Mouse (Mus musculus): Measurements from ENCODE around the gene Slc25a21. TPM values are rescaled to one million over a fixed set of nuclear protein-coding genes. Genes with fewer than 3 reads are reported as not detected.

Slc25a21 gene
- polyA plus RNA-seq, 1 experiment from 2014 or later, result 1.2 TPM

DNA sequence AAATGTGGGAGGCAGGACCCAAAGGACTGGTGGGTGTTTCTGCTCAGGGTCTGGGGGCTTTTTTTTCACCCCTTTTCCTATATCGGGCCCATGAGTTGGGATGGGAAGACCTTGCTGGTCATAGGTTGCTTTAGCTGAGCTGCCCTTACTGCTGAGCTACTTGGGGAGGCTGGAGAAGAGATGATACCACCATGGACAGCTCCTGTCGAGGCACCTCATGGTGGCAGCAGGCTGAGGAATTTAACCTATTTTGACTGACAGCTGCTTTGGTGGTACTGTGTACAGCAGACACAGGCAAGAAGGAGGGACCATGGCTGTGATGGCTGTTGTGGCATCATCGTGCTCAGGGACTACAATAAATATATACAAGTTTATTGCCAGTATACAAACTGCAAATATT lies 256.4 kb downstream of the Slc25a21 start:
- ATAC-seq (ENCODE audit: insufficient number of reproducible peaks, low FRiP score), result no peak
- H3K9me3 ChIP-seq (replicated peaks), result no peaks in the 10 kb centered on the region
- H3K4me2 ChIP-seq, result no peak overlapping the region
- no peak overlapping the region for H3K27ac ChIP-seq (ENCODE audit: poor library complexity, severe bottlenecking)
- H3K9ac ChIP-seq, result no peak overlapping the region
- no peak overlapping the region for H3K4me3 ChIP-seq
- no peaks in the 10 kb centered on the region for H3K4me1 ChIP-seq (replicated peaks)
- WGBS, result 63% methylated on average over 3 of the region's 3 CpGs
- no peaks in the 10 kb centered on the region for H3K36me3 ChIP-seq
- H3K27me3 ChIP-seq (replicated peaks), result no peaks in the 10 kb centered on the region

DNA sequence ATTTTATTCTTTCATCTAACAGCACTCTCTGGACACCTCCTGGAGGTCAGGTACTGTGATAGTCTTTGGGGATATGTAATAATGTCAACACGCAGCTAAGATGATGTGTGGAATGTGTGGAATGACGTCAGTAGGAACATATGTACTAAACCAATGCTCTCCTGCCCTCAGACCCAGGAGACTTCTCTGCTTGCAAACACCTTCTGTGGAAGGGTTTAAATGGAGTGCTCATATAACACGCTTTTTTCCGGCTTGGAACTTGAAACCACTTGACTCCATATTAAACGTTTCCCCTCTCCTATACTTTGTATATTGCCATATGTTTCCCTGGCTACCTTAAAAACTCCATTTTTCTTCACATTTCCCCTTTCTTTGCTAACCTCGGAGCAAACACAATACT lies 279.1 kb downstream of the Slc25a21 start:
- Histone ChIP-seq H3K27me3 (replicated peaks) (no peaks in the 10 kb centered on the region), H3K4me2 (no peak overlapping the region), H3K4me1 (replicated peaks) (no peaks in the 10 kb centered on the region), H3K9me3 (replicated peaks) (no peaks in the 10 kb centered on the region), H3K9ac (no peak overlapping the region), H3K4me3 (no peak overlapping the region), H3K36me3 (no peaks in the 10 kb centered on the region), H3K27ac (ENCODE audit: poor library complexity, severe bottlenecking) (no peak overlapping the region)
- WGBS, result 77% methylated on average over 6 of the region's 6 CpGs
- ATAC-seq (ENCODE audit: insufficient number of reproducible peaks, low FRiP score), result no peak

DNA sequence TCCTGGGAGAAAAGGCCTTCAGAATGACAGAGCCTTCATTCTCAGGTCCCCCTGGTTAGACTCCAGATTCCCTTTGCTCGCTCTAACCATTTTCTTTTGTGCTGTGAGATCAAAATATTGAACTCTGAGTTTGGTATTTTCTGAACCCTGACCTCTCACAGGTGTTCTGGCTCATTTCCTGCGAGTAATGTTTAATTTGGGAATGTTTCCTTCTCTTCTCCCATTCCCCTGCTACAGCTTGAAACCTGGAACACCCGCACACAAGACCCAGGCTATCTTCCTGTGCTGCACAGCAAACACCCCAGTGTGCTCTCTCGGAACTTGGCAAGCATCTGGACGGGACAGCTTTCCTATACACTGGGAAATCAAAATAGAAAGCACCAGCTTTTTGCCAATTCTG lies 290.8 kb downstream of the Slc25a21 start:
- no peak for ATAC-seq (ENCODE audit: insufficient number of reproducible peaks, low FRiP score)
- WGBS, result 80% methylated on average over 5 of the region's 5 CpGs

DNA sequence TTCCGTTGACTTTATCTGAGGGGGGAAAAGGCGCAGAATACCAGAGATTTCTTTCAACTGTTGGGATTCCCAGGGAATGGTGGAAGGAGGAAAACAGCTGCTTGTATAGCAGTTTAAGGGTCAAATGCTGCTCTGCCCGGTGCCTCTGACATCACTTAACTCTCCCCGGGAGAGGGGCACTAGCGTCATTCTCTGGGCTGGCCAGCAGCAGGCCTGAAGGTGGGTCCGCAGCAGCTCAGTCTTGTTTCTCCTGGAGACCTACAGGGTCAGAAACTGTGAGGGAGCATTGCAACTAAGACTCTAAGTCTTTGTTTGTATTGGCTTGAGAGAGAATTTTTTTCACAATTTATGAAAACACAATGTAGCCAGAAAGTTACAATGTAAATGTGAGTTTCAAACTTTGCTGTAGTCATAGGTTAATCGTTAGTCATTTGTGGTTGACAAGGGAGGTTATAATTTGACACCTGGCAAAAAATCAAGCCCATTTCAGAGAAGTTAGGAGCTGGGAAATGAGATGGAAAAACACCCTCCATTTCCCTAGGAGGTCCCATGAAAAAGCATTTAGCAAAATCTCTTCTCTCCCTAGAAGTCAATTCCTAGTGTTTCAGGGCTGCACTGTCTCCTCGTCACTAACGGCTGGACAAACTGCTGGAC lies 291.5 kb downstream of the Slc25a21 start:
- H3K27me3 ChIP-seq (replicated peaks), result no peaks in the 10 kb centered on the region
- no peak for ATAC-seq (ENCODE audit: insufficient number of reproducible peaks, low FRiP score)
- no peaks in the 10 kb centered on the region for H3K9me3 ChIP-seq (replicated peaks)
- no peak overlapping the region for H3K4me2 ChIP-seq
- no peaks in the 10 kb centered on the region for H3K36me3 ChIP-seq
- no peak overlapping the region for H3K4me3 ChIP-seq
- no peaks in the 10 kb centered on the region for H3K4me1 ChIP-seq (replicated peaks)
- 42% methylated on average over 9 of the region's 9 CpGs for WGBS
- H3K9ac ChIP-seq, result no peak overlapping the region
- H3K27ac ChIP-seq (ENCODE audit: poor library complexity, severe bottlenecking), result no peak overlapping the region

More for the DNA sequence above, 290.8 kb downstream of the Slc25a21 start:
- Histone ChIP-seq H3K9ac (no peak overlapping the region), H3K36me3 (no peaks in the 10 kb centered on the region), H3K27ac (ENCODE audit: poor library complexity, severe bottlenecking) (no peak overlapping the region), H3K27me3 (replicated peaks) (no peaks in the 10 kb centered on the region), H3K4me2 (no peak overlapping the region), H3K4me1 (replicated peaks) (no peaks in the 10 kb centered on the region), H3K9me3 (replicated peaks) (no peaks in the 10 kb centered on the region), H3K4me3 (no peak overlapping the region)

DNA sequence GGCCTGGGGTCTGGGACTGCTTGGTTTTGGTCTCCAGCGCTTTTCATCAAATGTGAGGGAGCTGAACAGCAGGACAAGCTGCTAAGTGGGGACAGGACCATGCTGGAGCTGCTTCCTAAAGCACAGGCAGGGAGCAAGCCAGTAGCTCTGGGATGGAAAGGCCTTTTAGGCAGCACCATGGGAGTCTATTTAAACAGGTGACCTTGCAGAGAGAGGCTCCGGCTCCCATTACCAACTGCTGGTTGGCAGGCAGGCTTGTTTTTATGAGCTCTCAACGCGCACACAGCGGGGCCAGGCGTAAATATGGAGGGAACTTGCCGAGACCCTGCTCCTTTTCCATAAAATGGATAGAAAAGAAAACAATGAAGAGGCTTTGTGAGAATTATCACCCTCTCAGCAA lies 292.1 kb downstream of the Slc25a21 start:
- H3K9me3 ChIP-seq (replicated peaks), result no peaks in the 10 kb centered on the region
- WGBS, result 53% methylated on average over 7 of the region's 7 CpGs
- H3K27ac ChIP-seq (ENCODE audit: poor library complexity, severe bottlenecking), result no peak overlapping the region
- no peaks in the 10 kb centered on the region for H3K36me3 ChIP-seq
- ATAC-seq (ENCODE audit: insufficient number of reproducible peaks, low FRiP score), result no peak
- H3K4me3 ChIP-seq, result no peak overlapping the region
- no peaks in the 10 kb centered on the region for H3K4me1 ChIP-seq (replicated peaks)
- no peaks in the 10 kb centered on the region for H3K27me3 ChIP-seq (replicated peaks)
- H3K4me2 ChIP-seq, result no peak overlapping the region
- H3K9ac ChIP-seq, result no peak overlapping the region

DNA sequence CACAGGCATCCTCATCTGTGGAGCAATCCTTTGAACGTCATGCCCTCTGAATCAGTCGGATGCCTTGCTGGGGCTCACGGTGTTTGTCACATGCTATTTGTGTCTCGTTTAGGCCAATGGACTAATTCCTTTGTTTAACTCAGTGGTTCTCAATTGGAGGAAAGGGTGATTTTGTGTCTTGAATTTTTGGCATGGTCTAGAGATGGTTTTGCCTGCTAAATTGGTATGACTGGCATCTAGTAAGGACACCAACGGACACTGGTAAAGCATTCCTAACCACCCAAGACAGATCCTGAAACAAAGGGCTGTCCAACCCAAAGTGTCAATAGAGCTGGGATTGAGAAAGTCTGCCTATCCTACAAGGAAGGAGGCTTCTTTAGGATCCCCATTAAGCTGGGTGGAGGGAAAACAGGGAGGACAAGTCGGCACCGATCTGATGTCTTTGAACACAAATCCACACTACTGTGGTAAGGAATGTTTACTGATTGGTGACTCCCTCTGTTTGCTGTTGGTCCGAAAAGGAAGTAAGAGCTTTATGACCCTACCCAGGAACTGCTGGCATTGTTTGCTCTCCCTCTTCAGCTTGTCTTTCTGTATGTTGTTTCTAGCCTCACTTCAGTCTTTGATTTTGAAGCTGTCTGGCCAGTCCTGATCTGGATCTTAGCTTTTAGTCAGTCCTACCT lies 294.4 kb downstream of the Slc25a21 start:
- Histone ChIP-seq H3K36me3 (no peaks in the 10 kb centered on the region), H3K27ac (ENCODE audit: poor library complexity, severe bottlenecking) (no peak overlapping the region), H3K27me3 (replicated peaks) (no peaks in the 10 kb centered on the region), H3K4me2 (no peak overlapping the region), H3K9me3 (replicated peaks) (no peaks in the 10 kb centered on the region), H3K4me3 (no peak overlapping the region), H3K4me1 (replicated peaks) (no peaks in the 10 kb centered on the region), H3K9ac (no peak overlapping the region)
- 80% methylated on average over 8 of the region's 8 CpGs for WGBS
- ATAC-seq (ENCODE audit: insufficient number of reproducible peaks, low FRiP score), result no peak

DNA sequence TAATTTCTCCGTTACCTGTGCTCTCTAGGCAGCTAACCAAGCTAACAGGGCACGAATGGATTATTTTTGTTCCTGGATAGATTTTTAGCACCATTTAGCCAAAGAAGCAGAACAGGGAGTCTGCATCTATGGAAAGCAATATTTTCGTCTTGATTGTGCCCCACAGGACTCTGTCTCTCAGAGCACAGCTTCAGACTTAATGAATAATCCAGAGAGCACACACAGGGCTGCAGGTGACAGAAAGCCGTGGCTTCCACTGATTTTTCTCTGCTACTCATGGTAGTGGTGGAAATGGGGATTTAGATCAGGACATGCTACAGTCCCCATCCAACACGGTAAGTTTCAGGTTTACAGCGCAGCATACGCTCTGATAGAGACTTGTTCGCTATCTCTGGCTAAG lies 299.3 kb downstream of the Slc25a21 start:
- H3K27me3 ChIP-seq (replicated peaks), result no peaks in the 10 kb centered on the region
- no peaks in the 10 kb centered on the region for H3K4me1 ChIP-seq (replicated peaks)
- ATAC-seq (ENCODE audit: insufficient number of reproducible peaks, low FRiP score), result no peak
- no peak overlapping the region for H3K4me3 ChIP-seq
- no peaks in the 10 kb centered on the region for H3K36me3 ChIP-seq
- no peak overlapping the region for H3K4me2 ChIP-seq
- WGBS, result 81% methylated on average over 8 of the region's 8 CpGs
- no peak overlapping the region for H3K9ac ChIP-seq
- no peaks in the 10 kb centered on the region for H3K9me3 ChIP-seq (replicated peaks)
- no peak overlapping the region for H3K27ac ChIP-seq (ENCODE audit: poor library complexity, severe bottlenecking)

DNA sequence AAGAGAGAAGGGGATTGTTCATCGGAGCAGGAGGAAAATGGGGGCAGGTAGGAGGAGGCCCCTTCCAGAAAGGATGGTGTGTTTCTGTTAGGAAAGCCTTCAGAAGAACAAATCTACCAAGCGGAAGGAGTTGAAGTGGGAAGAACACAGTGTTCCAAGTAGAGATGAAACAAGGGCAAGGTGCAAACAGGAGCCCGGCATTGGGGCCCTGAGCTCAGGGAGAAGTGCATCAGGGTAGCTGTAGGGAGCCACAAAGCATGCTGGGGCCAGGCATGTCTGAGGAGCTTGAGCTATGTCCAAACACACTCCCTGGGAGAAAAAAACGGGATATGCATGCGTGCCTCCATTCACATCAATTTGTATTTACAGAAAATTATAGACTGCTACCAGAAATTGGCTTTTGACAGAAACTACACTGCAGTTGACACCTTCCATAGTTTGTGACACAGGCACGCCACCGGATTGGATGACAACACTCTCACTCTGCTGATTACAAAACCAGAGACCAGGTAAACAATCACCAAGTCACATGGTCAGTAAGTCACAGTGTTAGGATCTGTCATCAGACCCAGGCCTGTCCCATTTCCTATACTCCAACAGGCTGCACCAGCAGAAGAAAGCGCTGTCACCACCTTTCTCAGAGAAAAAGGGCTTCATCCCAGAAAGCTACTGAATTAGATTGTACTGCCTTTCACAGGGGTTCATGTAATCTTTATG lies 299.9 kb downstream of the Slc25a21 start:
- no peak for ATAC-seq (ENCODE audit: insufficient number of reproducible peaks, low FRiP score)
- no peak overlapping the region for H3K9ac ChIP-seq
- no peaks in the 10 kb centered on the region for H3K9me3 ChIP-seq (replicated peaks)
- H3K4me1 ChIP-seq (replicated peaks), result no peaks in the 10 kb centered on the region
- no peak overlapping the region for H3K4me3 ChIP-seq
- 77% methylated on average over 8 of the region's 8 CpGs for WGBS
- H3K36me3 ChIP-seq, result no peaks in the 10 kb centered on the region
- H3K27me3 ChIP-seq (replicated peaks), result no peaks in the 10 kb centered on the region
- no peak overlapping the region for H3K27ac ChIP-seq (ENCODE audit: poor library complexity, severe bottlenecking)
- H3K4me2 ChIP-seq, result no peak overlapping the region

DNA sequence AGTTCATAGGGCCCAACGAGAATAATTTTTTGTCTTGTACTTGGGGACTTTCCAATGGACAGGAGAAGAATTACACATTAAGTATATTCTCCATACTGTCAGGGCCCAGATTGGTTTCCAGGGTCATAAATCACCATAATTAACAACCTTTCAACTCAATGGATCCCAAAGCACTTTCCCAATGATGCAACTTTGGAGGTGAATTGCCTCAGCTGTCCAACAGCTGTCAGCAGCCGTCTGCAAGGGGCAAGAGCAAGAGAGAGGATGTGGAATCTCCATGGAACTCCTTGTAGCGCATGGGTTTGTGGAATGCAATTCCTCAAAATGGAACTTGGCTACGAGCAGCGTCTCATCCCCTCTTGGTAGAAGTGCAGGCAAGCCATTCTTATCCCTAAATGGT lies 302.3 kb downstream of the Slc25a21 start:
- H3K27ac ChIP-seq (ENCODE audit: poor library complexity, severe bottlenecking), result no peak overlapping the region
- WGBS, result 73% methylated on average over 5 of the region's 5 CpGs
- no peak overlapping the region for H3K4me3 ChIP-seq
- no peaks in the 10 kb centered on the region for H3K27me3 ChIP-seq (replicated peaks)
- no peaks in the 10 kb centered on the region for H3K4me1 ChIP-seq (replicated peaks)
- H3K9me3 ChIP-seq (replicated peaks), result no peaks in the 10 kb centered on the region
- H3K9ac ChIP-seq, result no peak overlapping the region
- no peak overlapping the region for H3K4me2 ChIP-seq
- no peaks in the 10 kb centered on the region for H3K36me3 ChIP-seq
- ATAC-seq (ENCODE audit: insufficient number of reproducible peaks, low FRiP score), result no peak

DNA sequence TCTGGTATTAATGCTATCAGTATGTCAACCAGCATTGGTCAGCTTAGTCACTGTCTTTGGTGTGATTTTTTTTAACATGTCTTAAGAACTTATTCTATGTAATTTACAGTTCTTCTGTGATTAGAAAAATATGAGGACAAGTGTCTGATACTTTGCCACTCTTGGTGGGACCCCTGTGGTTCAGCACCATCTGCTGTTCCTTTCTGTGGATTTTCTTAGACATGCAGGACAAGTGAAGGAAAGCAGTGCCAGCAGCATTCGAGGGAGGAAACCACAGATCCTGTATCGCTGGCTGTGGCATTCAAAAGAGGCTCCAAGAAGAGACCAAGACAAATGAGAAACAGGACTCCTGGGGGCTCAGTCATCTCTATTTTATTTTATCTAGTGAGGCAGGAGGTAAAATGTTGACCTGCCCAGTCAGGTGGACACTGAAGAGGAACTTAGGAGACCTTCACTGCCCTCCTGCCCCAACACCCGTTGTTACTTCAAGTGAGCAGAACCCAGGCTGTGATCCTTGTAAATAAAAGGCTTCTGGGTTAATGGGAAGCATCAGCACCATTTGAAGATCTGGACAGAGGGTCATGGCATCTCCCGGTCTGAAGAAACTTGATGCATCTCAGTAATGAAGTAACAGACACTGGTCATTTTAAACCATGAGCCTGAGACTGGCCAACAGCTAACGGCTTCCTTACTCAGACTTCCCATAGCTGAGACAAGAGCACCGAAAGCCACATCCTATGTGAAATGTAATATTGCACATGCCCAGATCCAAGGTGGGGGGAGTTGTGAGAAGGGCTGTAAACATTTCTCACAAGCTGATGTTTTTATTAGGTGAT lies 306.2 kb downstream of the Slc25a21 start:
- no peak overlapping the region for H3K4me3 ChIP-seq

DNA sequence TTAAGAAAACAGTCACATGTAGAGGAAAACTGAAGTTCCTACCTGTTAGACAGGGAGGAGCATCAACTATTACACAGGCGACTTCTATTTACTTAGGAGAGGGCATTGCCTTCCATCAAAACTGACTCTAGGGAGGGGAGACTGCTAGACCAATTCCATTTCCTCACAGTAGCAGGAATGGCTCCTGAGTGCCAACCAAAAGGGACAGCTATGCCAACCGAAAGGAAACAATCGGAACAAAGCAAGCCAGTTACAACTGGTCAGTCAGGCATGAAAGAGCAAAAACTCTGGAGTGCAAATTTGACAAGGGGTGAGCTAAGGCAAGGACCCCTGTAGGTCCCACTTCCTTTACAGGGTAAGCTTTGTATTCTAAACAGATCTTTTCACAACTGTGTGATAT lies 319.5 kb downstream of the Slc25a21 start:
- no peak overlapping the region for H3K4me3 ChIP-seq
- no peak for ATAC-seq (ENCODE audit: insufficient number of reproducible peaks, low FRiP score)
- 75% methylated on average over 3 of the region's 3 CpGs for WGBS

More for the DNA sequence above, 306.2 kb downstream of the Slc25a21 start:
- WGBS, result 74% methylated on average over 6 of the region's 6 CpGs
- H3K9me3 ChIP-seq (replicated peaks), result no peaks in the 10 kb centered on the region
- no peaks in the 10 kb centered on the region for H3K4me1 ChIP-seq (replicated peaks)
- H3K36me3 ChIP-seq, result no peaks in the 10 kb centered on the region
- H3K27ac ChIP-seq (ENCODE audit: poor library complexity, severe bottlenecking), result no peak overlapping the region
- H3K27me3 ChIP-seq (replicated peaks), result no peaks in the 10 kb centered on the region
- H3K9ac ChIP-seq, result no peak overlapping the region
- no peak for ATAC-seq (ENCODE audit: insufficient number of reproducible peaks, low FRiP score)
- H3K4me2 ChIP-seq, result no peak overlapping the region

More for the DNA sequence above, 319.5 kb downstream of the Slc25a21 start:
- H3K36me3 ChIP-seq, result no peaks in the 10 kb centered on the region
- no peaks in the 10 kb centered on the region for H3K4me1 ChIP-seq (replicated peaks)
- H3K27me3 ChIP-seq (replicated peaks), result no peaks in the 10 kb centered on the region
- H3K9me3 ChIP-seq (replicated peaks), result no peaks in the 10 kb centered on the region
- H3K9ac ChIP-seq, result no peak overlapping the region
- no peak overlapping the region for H3K4me2 ChIP-seq
- H3K27ac ChIP-seq (ENCODE audit: poor library complexity, severe bottlenecking), result no peak overlapping the region

All from heart, embryonic 12.5 days (tissue).